Mouse (Mus musculus) ES-Bruce4 (cell line): ENCODE data around the gene Akap2.

ENCODE experiments used
- CTCF ChIP-seq: IDR thresholded peaks from one replicate; pipeline ENCODE4 v1.8.1; 2011; ENCODE audit warnings: low read depth, low read length
- EP300 ChIP-seq: IDR thresholded peaks from 2 replicates; pipeline ENCODE4 v1.6.1; 2011; ENCODE audit warnings: low read depth, low read length; ENCODE audit not compliant: insufficient read depth
- POLR2A ChIP-seq: IDR thresholded peaks from one replicate; pipeline ENCODE4 v1.8.1; 2011; ENCODE audit warnings: low read length; ENCODE audit not compliant: insufficient read depth

- no peak for TF ChIP-seq POLR2A
- TF ChIP-seq CTCF: no peak
- no peak for TF ChIP-seq EP300
These were observed 114.9 kb downstream of the Akap2 start for GRCm38 (mm10) chr4:57832318-57832717.
